Mouse (Mus musculus) CH12.LX (cell line): Measurements from ENCODE around the gene Tex22. TPM values are rescaled to one million over a fixed set of nuclear protein-coding genes. Genes with fewer than 3 reads are reported as not detected.

ENCODE experiments used
- DNase-seq: peaks from one replicate; pipeline ENCODE4 v3.0.0-alpha.2; 2013; ENCODE audit errors: extremely low read depth
- H3K27ac ChIP-seq: 2 replicates; pipeline ENCODE4 v1.5.1; 2012; ENCODE audit warnings: low read depth, mild to moderate bottlenecking, control low read depth, moderate library complexity; ENCODE audit not compliant: insufficient read depth
- H3K27me3 ChIP-seq: replicated peaks from 2 replicates; pipeline ENCODE3; 2012; ENCODE audit warnings: inconsistent platforms
- H3K36me3 ChIP-seq, 2 experiments: replicated peaks in 1 of 2; 2 replicates each; pipeline versions ENCODE3 to v1.6.1; 2012; ENCODE audit warnings: inconsistent platforms in 1 of 2, low read length in 1 of 2, mild to moderate bottlenecking in 1 of 2, mixed read lengths in 1 of 2, moderate library complexity in 1 of 2; ENCODE audit not compliant: control insufficient read depth in 1 of 2, insufficient read depth in 1 of 2
- H3K4me1 ChIP-seq, 2 experiments: 2 replicates each; pipeline ENCODE4 v1.6.1; 2012; ENCODE audit warnings: inconsistent platforms in 1 of 2, moderate library complexity in 1 of 2; ENCODE audit not compliant: insufficient read depth in 2 of 2, control insufficient read depth in 1 of 2
- H3K4me2 ChIP-seq: 2 replicates; pipeline ENCODE4 v1.6.1; 2012; ENCODE audit warnings: low read depth, mild to moderate bottlenecking, control low read depth; ENCODE audit not compliant: poor library complexity, insufficient read depth, severe bottlenecking
- H3K4me3 ChIP-seq, 3 experiments: fragments of 150-350 bp in 1 of 3; sonication (generic) in 1 of 3; replicated peaks in 1 of 3; 2 replicates each; pipeline versions ENCODE3 to v1.5.1; 2011 to 2012; ENCODE audit warnings: low read depth in 2 of 3, low read length in 2 of 3, mild to moderate bottlenecking in 2 of 3, moderate library complexity in 2 of 3, control low read depth in 1 of 3, improper control_type of control experiment in 1 of 3, inconsistent platforms in 1 of 3, mixed read lengths in 1 of 3; ENCODE audit not compliant: poor library complexity in 1 of 3
- H3K79me2 ChIP-seq: replicated peaks from 2 replicates; pipeline ENCODE4 v1.6.1; 2012; ENCODE audit warnings: mild to moderate bottlenecking, moderate library complexity; ENCODE audit not compliant: control insufficient read depth, poor library complexity, insufficient read depth, severe bottlenecking; ENCODE audit errors: extremely low read depth
- H3K9ac ChIP-seq: 2 replicates; pipeline ENCODE4 v1.6.1; 2012; ENCODE audit warnings: low read depth, mild to moderate bottlenecking, control low read depth, moderate library complexity; ENCODE audit not compliant: insufficient read depth
- H3K9me3 ChIP-seq: replicated peaks from 2 replicates; pipeline ENCODE3; 2012; ENCODE audit warnings: low read length, inconsistent platforms, mixed read lengths
- CHD1 ChIP-seq: IDR thresholded peaks from 2 replicates; pipeline ENCODE4 v1.6.1; 2012; ENCODE audit warnings: low read depth, low read length, improper control_type of control experiment, inconsistent platforms
- CHD2 ChIP-seq: IDR thresholded peaks from 2 replicates; pipeline ENCODE4 v1.6.1; 2011; ENCODE audit warnings: low read length, improper control_type of control experiment
- CTCF ChIP-seq, 2 experiments: IDR thresholded peaks in 1 of 2; conservative IDR thresholded peaks in 1 of 2; 2 replicates each; pipeline ENCODE4 v1.5.1; 2011 to 2012; ENCODE audit warnings: low read depth in 2 of 2, low read length in 2 of 2, improper control_type of control experiment in 1 of 2, inconsistent platforms in 1 of 2, mild to moderate bottlenecking in 1 of 2, moderate library complexity in 1 of 2
- EP300 ChIP-seq: IDR thresholded peaks from 2 replicates; pipeline ENCODE4 v1.6.1; 2011; ENCODE audit warnings: low read length, improper control_type of control experiment
- ETS1 ChIP-seq: conservative IDR thresholded peaks from 2 replicates; pipeline ENCODE4 v1.6.1; 2012; ENCODE audit warnings: low read depth, mild to moderate bottlenecking, inconsistent platforms, low read length, improper control_type of control experiment, moderate library complexity
- GABPA ChIP-seq: IDR thresholded peaks from 2 replicates; pipeline ENCODE4 v1.6.1; 2012; ENCODE audit warnings: low read depth, low read length, improper control_type of control experiment, inconsistent platforms; ENCODE audit not compliant: insufficient replicate concordance
- IRF4 ChIP-seq: IDR thresholded peaks from 2 replicates; pipeline ENCODE4 v1.6.1; 2014; ENCODE audit warnings: low read depth, mild to moderate bottlenecking, inconsistent platforms, low read length, improper control_type of control experiment
- JUN ChIP-seq: IDR thresholded peaks from 2 replicates; pipeline ENCODE4 v1.6.1; 2011; ENCODE audit warnings: low read depth, mild to moderate bottlenecking, low read length, improper control_type of control experiment, moderate library complexity; ENCODE audit not compliant: insufficient read depth
- JUND ChIP-seq: conservative IDR thresholded peaks from 2 replicates; pipeline ENCODE4 v1.6.1; 2011; ENCODE audit warnings: low read depth, low read length, improper control_type of control experiment
- KAT2A ChIP-seq: IDR thresholded peaks from 2 replicates; pipeline ENCODE4 v1.6.1; 2012; ENCODE audit warnings: low read length, improper control_type of control experiment, inconsistent platforms; ENCODE audit not compliant: insufficient replicate concordance
- MAFK ChIP-seq: IDR thresholded peaks from 2 replicates; pipeline ENCODE4 v1.6.1; 2011; ENCODE audit warnings: low read length, improper control_type of control experiment; ENCODE audit not compliant: insufficient replicate concordance
- MAX ChIP-seq: IDR thresholded peaks from 2 replicates; pipeline ENCODE4 v1.6.1; 2011; ENCODE audit warnings: low read length, improper control_type of control experiment
- MAZ ChIP-seq: IDR thresholded peaks from 2 replicates; pipeline ENCODE4 v1.6.1; 2012; ENCODE audit warnings: low read depth, mild to moderate bottlenecking, inconsistent platforms, low read length, improper control_type of control experiment, moderate library complexity
- MEF2A ChIP-seq: IDR thresholded peaks from 2 replicates; pipeline ENCODE4 v1.6.1; 2014; ENCODE audit warnings: low read depth, mild to moderate bottlenecking, inconsistent platforms, low read length, improper control_type of control experiment, borderline replicate concordance
- MXI1 ChIP-seq: IDR thresholded peaks from 2 replicates; pipeline ENCODE4 v1.6.1; 2011; ENCODE audit warnings: mild to moderate bottlenecking, low read depth, low read length, improper control_type of control experiment
- MYC ChIP-seq: IDR thresholded peaks from 2 replicates; pipeline ENCODE4 v1.6.1; 2011; ENCODE audit warnings: low read depth, mild to moderate bottlenecking, improper control_type of control experiment, low read length
- PAX5 ChIP-seq: IDR thresholded peaks from 2 replicates; pipeline ENCODE4 v1.6.1; 2012; ENCODE audit warnings: low read length, inconsistent platforms, mixed read lengths
- POLR2A ChIP-seq: IDR thresholded peaks from 2 replicates; pipeline ENCODE4 v1.6.1; 2011; ENCODE audit warnings: low read depth, mild to moderate bottlenecking, improper control_type of control experiment, low read length
- RAD21 ChIP-seq: IDR thresholded peaks from 2 replicates; pipeline ENCODE4 v1.6.1; 2011; ENCODE audit warnings: low read depth, mild to moderate bottlenecking, low read length, improper control_type of control experiment, moderate library complexity
- RCOR1 ChIP-seq: conservative IDR thresholded peaks from 2 replicates; pipeline ENCODE4 v1.6.1; 2012; ENCODE audit warnings: low read depth, mild to moderate bottlenecking, inconsistent platforms, low read length, improper control_type of control experiment
- SMC3 ChIP-seq: IDR thresholded peaks from 2 replicates; pipeline ENCODE4 v1.6.1; 2011; ENCODE audit warnings: low read depth, low read length, improper control_type of control experiment
- UBTF ChIP-seq: IDR thresholded peaks from 2 replicates; pipeline ENCODE4 v1.6.1; 2012; ENCODE audit warnings: low read depth, mild to moderate bottlenecking, inconsistent platforms, low read length, improper control_type of control experiment, moderate library complexity
- USF1 ChIP-seq: IDR thresholded peaks from 2 replicates; pipeline ENCODE4 v1.6.1; 2014; ENCODE audit warnings: low read depth, mild to moderate bottlenecking, inconsistent platforms, low read length, improper control_type of control experiment
- ZC3H11A ChIP-seq: IDR thresholded peaks from 2 replicates; pipeline ENCODE4 v1.6.1; 2012; ENCODE audit warnings: low read depth, mild to moderate bottlenecking, inconsistent platforms, low read length, improper control_type of control experiment
- ZNF384 ChIP-seq: IDR thresholded peaks from 2 replicates; pipeline ENCODE4 v1.6.1; 2012; ENCODE audit warnings: low read depth, low read length, improper control_type of control experiment, inconsistent platforms
- dilution Hi-C: fragments of 300-500 bp; cut with MboI; formaldehyde crosslinking; loops from 2 replicates; pipeline ENCODE4 v1.14.3; 2020; ENCODE audit warnings: low sequenced_read_pairs; ENCODE audit not compliant: extremely low pct_unique_long_range_greater_than_20kb, extremely low pct_ligation_motif_present
- in situ Hi-C: fragments of 300-500 bp; cut with MboI; formaldehyde crosslinking; loops from 3 replicates; pipeline ENCODE4 v1.14.3; 2019; ENCODE audit warnings: low sequenced_read_pairs, low pct_ligation_motif_present, low pct_unique_long_range_greater_than_20kb, mixed read lengths
- polyA plus RNA-seq: library from polyadenylated mRNA; unstranded; fragments of >175 nt; gene quantifications from 2 replicates; pipeline ENCODE4 v1.2.1, GENCODE M21; 2012; ENCODE audit warnings: low read depth; ENCODE audit not compliant: insufficient read length
- total RNA-seq, 2 experiments: library from RNA; depleted of rRNA; stranded (reverse); fragments of 300-350 nt in 1 of 2; fragments of >200 nt in 1 of 2; gene quantifications; 2 replicates each; pipeline ENCODE4 v1.2.3; 2012 to 2014

The Tex22 gene
- total and polyA plus RNA-seq, 3 experiments, result 0.21 TPM; not detected in 2

GRCm38 (mm10) chr12:113075486-113075885, 1.2 kb downstream of the Tex22 start:
- peak overlapping the region; percentile 8 for H3K9ac ChIP-seq
- dilution Hi-C loops, result no loop called here
- H3K4me3 ChIP-seq, result peak overlapping the region in 2 of 3 experiments; percentile 6 to 81
- H3K27ac ChIP-seq, result no peak overlapping the region
- H3K9me3 ChIP-seq, result no peaks in the 10 kb centered on the region
- H3K36me3 ChIP-seq, result peaks cover 0 to 17% of the 10 kb centered on the region in 2 experiments
- H3K27me3 ChIP-seq, result no peaks in the 10 kb centered on the region
- in situ Hi-C loops, result no loop called here
- H3K4me1 ChIP-seq, result peaks cover 16 to 29% of the 10 kb centered on the region in 2 experiments
- TF ChIP-seq ZNF384, result no peak
- no peak for TF ChIP-seq MEF2A
- no peak for TF ChIP-seq USF1
- no peak for TF ChIP-seq UBTF
- no peak for TF ChIP-seq MAX
- no peak for TF ChIP-seq RCOR1
- no peak for TF ChIP-seq JUND
- DNase-seq, result no peak
- peak overlapping the region; percentile 8; the same call in 1 of the 2 replicates for H3K4me2 ChIP-seq
- H3K79me2 ChIP-seq, result no peaks in the 10 kb centered on the region

- Histone ChIP-seq H3K79me2 (no peaks in the 10 kb centered on the region), H3K9me3 (peaks cover 3% of the 10 kb centered on the region), H3K4me2 (no peak overlapping the region), H3K27ac (no peak overlapping the region), H3K36me3 (no peaks in the 10 kb centered on the region), H3K4me3 (no peak overlapping the region), H3K4me1 (peaks cover 9 to 24% of the 10 kb centered on the region in 2 experiments), H3K9ac (no peak overlapping the region), H3K27me3 (peaks cover 2% of the 10 kb centered on the region)
- in situ Hi-C loops, result loop anchor here (10.0 kb wide), 1 partner anchor 82 kb away; the partner anchor contains the start of gene Brf1
- dilution Hi-C loops, result no loop called here
- DNase-seq, result no peak
- TF ChIP-seq CHD2, result no peak
- no peak for TF ChIP-seq RAD21
- TF ChIP-seq PAX5, result no peak
- no peak for TF ChIP-seq SMC3
- no peak for TF ChIP-seq MYC
- TF ChIP-seq USF1, result no peak
- TF ChIP-seq MAFK, result no peak
- no peak for TF ChIP-seq GABPA
- TF ChIP-seq POLR2A, result no peak
- no peak for TF ChIP-seq CHD1
- no peak for TF ChIP-seq IRF4
- no peak for TF ChIP-seq JUN
- no peak for TF ChIP-seq ETS1
- TF ChIP-seq CTCF (conservative IDR thresholded peaks at IDR 0.05 in 1 of 2, IDR thresholded peaks at IDR 0.05 in 1 of 2; ENCODE audit: low read depth in 2 of 2, low read length in 2 of 2), result no peak
- no peak for TF ChIP-seq MXI1
- TF ChIP-seq ZC3H11A, result no peak
- TF ChIP-seq MAZ, result no peak
- no peak for TF ChIP-seq EP300
- no peak for TF ChIP-seq KAT2A
Measured at GRCm38 (mm10) chr12:113087276-113087675, 13.0 kb downstream of the Tex22 start.
